Mouse (Mus musculus) left cerebral cortex, adult 18-20 months (tissue): ENCODE measurements around the gene Pknox2. TPM values are rescaled to one million over a fixed set of nuclear protein-coding genes. Genes with fewer than 3 reads are reported as not detected.

ENCODE experiments used
- DNase-seq, 2 experiments: peaks; one replicate each; pipeline ENCODE4 v3.0.0; 2021 to 2022; ENCODE audit warnings: low spot score in 2 of 2, mixed read lengths in 1 of 2
- long read RNA-seq, 2 experiments: library from polyadenylated mRNA; stranded (forward); transcript quantifications; one replicate each; pipeline ENCODE4 v2.0.0; 2021
- total RNA-seq, 2 experiments: library from RNA; stranded (reverse); gene quantifications; 2 replicates each; pipeline ENCODE4 v1.2.3; 2021

The Pknox2 gene
- 10 to 100 TPM; 83.0 to 90.7 TPM for total RNA-seq
- long read RNA-seq, experiment 1, transcript Pknox2-201 (13 exons, 3,632 nt), result major isoform, 7 of 28 reads
- long read RNA-seq, experiment 1, transcript Pknox2-214 (1 exons, 2,832 nt), result minor isoform, 5 of 28 reads
- long read RNA-seq, experiment 1, partial matches to known transcripts, result 6 of 28 reads
- long read RNA-seq, experiment 1, other reads (novel, unspliced or antisense), result 10 of 28 reads
- long read RNA-seq, experiment 2, partial matches to known transcripts, result 4 of 19 reads
- long read RNA-seq, experiment 2, other reads (novel, unspliced or antisense), result 10 of 19 reads

DNA sequence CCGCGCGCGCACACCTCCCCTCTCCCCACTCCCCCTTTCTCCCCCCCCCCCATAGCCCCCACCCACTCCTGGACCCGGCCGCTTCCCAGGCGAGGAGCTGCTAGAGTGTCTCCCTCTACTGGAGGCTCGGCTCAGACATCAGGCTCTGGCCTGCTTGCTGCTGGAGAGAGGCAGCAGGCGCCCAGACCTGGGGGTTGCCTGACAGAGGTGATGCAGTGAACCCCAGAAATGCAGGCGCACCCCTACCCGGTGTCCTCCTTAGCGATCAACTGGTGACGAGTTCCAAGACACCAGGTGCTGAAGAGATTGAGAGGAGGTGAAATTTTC, at the start of gene Pknox2:
TSS of gene Pknox2 (minus strand) at position 49 of the 327 bp plus-strand sequence.
- peak; percentile 83 to 84 for DNase-seq

DNA sequence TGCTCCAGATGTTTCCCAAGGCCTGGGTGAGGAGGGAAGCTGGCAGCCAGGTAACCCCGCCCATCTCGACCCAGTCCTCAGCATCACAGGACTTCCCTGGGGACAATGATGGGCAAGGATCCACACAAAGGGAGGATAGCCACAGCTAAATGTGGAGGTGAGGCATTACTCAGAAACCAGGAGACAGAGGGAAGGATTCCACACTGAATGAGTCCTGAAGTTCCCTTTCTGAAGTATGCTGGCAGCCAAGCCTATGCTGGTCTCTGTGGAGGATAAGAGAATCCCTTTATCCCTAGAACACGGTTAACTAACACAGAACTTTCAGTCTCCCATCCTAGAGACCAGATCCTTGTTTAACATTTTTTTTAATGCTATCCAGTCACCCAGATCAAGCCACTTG, 40.8 kb upstream of the Pknox2 start:
- DNase-seq, result no peak

DNA sequence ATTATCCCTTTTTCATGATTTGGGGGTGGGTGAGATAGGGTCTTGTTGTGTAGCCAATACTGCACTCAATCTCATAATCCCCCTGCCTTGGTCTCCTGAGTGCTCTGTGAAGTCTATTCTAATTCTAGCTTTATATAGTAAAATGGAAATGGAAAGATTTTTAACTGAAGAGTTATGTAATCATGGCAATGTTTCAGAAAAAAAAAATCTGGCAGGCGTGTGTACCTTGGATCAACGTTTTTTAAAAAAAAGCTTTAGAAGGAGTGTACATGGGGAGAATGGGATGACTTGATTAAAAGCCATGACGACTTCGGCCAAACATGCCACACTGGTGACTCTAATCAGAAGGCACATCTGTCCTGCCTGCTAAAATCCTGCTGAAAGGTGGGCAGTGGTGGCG, 40.2 kb upstream of the Pknox2 start:
- no peak for DNase-seq

DNA sequence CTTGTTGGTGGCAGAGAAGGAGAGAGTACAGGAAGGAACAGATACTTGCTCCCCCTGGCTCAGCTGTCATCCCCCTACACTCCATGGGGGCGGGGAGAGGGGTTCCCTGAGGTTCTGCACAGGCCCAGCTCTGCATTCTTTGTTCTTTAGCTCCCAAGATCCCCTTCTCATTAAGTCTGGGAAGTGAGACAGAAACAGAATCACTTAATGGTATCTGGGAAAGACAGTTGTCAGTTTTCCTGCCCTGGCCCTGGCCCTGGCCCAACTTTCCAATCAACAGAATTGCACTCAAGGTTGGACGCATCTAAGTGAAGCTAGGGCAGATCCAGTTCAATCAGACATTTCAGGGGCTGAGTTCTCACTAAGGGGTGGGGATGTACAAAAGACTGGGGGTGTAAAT, 36.0 kb upstream of the Pknox2 start:
- no peak for DNase-seq

DNA sequence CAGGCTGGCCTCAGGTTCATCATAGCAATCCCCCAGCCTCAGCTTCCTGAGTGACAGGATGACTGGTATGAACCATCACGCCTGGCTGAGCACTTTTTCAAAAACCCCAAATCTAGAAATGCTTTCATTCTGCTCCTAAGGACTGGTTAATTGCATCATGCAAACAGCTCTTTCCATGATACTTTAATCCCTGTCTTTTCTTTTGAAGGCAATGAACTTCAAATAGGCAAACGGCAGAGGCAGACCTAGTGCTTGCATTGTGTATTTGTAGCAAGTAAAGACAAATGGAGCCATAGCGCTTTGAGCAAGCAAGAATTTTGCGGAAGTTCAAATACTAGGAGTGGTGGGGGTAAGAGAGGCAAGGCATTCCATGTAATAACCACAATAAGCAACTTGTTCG, 34.4 kb upstream of the Pknox2 start:
- no peak for DNase-seq

DNA sequence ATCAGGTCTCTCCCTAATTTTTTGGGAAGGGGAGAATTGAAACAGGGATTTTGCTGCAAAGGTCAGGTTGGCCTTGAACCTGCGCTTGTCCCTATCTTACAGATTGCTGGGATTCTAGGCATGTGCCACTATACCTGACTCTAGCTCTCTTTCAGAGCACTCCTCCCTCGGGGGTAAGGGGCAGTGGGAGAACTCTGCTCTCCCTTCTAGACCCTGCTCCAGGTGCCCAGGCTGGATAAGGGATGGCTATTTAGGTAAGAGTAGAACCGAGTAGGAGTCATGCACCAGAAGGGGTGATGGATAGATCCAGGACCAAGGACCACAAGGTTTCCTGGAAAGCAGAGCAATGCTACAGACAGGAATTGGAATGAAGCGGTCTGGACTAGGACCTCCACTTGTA, 32.4 kb upstream of the Pknox2 start:
- no peak for DNase-seq

DNA sequence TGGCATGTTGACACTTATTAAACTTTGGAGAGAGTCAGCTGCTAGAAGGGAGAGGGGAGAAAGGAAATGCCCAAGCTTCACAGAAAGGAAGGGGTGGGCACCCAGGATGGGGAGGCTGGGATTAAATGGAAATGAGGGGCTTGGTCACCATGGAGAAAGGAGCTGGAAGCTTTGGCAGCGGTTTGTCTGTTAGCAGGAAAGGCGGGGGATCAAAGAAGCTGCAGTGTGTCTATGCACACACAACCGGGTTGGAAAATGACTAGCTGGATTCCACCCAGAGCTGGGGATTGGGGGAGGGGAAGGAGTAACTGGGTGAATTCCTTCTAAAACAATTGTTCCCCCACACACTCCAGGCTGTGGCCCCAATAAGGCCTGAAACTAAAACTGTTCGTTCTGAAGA, 31.7 kb upstream of the Pknox2 start:
- peak in 1 of 2 experiments; percentile 36 for DNase-seq

DNA sequence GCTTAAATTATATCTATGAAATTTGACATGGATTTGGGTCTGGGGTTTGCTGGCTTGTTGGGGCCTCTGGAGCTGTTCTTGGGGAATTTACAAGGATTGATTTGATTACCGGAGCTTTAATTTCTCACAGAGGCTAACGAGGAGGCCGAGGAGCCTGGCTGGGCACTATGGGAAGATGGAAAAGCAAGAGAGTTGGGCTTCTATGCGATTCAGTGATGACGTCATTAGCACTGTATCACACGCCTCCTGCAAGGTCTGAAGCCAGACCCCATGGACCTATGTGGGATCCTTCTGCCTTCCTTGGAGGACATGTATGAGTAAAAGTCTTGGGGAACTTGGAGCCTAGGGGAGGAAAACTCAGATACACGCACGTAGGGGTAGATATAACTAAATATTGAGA, 30.3 kb upstream of the Pknox2 start:
- peak in 1 of 2 experiments; percentile 5 for DNase-seq

DNA sequence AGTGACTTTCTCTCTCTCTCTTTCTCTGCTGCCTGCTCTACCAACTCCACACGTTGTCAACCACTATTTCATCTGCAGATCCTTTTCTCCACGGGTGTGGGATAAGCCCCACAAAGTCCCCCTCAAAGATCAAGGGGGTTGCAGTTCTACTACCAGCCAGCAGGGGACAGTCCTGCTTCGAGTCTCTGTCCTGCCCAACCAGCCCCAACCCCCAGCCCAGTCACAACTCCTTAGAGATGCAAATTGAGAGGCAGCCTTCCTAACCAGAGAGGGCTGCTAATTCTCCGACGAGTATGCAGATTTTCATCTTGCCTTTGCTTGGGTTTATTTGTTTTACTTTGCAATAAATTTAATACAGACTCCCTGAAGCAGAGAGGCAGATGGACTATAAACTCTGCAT, 29.9 kb upstream of the Pknox2 start:
- peak; percentile 75 to 81 for DNase-seq

DNA sequence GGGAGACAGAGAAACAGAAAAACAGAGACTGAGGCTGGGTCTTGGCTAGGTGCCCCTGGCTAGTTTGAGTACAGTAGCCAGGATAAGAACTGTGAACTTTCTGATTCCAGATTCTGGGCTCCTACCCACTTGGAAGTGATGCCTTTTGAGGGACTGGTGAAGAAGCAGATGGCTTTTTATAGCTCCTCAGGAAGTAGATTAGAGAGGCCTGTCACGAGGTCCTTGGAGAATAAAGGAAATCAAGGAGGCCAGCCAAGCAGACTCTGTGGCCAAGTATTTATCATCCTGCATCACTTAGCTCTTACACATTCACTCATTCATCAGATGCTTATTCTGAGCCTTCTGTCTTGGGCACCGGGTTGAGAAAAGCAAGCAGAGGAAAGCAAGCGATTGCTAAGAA, 28.8 kb upstream of the Pknox2 start:
- DNase-seq, result no peak

DNA sequence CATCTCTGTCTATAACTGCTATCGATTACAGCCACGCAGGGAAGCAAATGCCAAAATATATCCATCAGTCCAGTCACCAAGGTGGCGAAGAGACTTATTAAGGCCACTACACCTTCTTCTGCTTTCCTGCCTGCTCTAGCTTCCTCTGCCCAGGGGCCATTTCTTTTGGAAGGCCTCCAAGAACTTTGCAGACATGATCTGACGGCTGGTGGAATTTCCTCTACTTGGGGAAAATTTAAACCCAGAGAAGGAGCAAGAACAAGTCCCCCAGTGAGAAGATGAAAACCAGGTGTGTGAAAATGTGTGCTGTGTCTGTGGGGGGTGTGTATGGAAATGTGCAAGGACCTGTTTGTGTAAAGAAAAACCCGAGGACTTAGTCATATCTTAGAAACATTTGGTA, 26.2 kb upstream of the Pknox2 start:
- no peak for DNase-seq

DNA sequence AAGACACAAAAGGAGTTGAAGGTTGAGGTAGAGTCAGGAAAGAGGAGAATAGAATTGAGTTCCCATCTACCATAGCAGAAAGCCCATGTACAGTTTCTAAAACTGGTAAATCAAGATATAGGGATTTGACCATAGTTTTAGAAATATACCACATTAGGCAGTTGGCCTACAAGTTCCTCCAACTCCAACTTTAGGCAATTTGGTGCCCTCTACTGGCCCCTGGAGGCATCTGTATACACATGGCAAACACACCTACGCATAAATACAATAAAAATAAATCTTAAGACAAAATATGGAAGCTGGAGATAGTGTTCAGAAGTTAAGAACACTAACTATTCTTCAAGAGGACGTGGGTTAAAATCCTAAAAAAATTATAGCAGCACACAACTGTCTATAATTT, 19.7 kb upstream of the Pknox2 start:
- no peak for DNase-seq

DNA sequence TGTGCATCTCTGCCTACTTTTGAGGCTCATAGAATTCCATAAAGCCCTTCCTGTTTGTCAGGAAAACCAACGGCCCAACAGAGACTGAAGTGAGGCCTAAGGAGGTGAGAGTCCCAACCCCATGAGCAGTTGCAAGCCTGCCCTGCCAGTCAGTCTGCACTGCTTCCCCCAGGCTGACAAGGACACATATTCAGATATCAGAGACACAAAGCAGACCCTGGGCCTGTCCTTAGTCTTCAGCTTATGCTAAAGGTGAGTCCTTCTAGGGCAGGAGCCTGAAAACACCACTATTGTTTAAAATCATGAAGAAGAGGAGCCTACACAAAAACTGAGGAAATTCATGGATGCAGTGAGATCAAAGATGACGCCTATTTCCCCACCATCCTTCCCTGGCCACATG, 13.5 kb upstream of the Pknox2 start:
- DNase-seq, result no peak

DNA sequence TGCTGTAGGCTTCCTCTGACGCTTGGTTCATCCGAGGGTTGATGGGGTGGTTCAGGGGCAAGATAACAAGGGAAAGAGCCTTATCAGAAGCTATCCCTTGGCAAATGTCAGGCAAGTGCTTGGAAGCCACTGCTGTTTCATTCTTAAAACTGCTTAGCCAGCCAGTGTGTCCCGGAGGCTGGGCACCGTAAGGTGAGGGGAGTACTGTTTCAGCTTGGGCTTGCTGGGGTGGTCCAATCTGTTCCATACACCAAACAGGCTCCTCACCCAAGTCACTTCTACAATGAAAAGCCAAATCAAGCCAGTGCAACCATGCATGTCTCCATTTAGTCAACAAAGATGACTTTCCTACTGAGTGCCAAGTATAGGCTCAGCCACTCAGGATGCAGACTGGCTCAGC, 679 bp upstream of the Pknox2 start:
- DNase-seq, result no peak

DNA sequence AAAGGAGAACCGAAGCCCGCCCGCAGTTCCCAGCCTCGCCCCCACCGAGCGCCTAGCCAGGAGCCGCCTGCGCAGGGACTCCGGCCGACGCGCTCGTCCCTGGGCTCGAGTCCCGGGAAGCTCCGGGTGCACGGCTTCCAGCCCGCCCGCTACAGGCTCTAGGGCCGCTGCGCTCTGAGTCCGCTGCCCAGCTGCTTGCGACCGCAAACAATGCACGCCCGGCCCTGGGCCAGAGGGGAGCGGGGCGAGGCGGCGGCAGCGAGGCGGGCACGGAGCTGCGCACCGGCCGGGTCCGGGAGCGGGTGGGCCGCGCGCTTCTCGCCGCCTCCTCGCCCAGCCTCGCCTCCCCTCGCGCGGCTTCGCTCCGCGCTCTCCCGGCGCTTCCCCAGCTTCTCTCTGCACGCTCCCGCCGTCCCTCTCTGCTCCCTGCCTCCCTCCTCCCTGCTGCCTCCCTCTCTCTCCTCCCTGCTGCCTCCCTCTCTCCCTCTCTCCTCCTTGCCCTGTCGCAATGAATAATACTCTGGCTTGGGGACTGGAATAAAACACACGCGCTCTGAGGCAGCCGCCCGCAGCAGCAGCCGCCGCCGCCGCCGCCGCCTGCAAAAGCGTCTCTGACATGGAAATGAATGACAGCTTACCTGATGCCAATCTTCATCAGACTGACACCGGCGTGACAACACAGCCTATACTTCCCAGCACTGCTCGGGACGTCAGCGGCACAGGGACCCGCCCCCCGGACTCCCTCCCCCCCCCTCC, 426 bp downstream of the Pknox2 start:
- DNase-seq, result peak; percentile 75 to 79

DNA sequence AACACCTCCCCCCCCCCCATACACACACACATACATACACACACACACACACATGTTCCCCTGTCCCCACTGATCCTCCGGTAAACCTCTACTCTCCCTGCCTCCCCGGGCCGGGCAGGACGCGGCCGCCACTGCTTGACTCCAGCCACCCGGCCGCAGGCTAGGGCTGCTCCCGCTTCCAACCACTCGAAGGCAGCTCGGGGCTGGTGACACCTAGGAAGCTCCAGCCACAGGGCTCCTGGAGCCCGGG, 929 bp downstream of the Pknox2 start:
- DNase-seq, result no peak

DNA sequence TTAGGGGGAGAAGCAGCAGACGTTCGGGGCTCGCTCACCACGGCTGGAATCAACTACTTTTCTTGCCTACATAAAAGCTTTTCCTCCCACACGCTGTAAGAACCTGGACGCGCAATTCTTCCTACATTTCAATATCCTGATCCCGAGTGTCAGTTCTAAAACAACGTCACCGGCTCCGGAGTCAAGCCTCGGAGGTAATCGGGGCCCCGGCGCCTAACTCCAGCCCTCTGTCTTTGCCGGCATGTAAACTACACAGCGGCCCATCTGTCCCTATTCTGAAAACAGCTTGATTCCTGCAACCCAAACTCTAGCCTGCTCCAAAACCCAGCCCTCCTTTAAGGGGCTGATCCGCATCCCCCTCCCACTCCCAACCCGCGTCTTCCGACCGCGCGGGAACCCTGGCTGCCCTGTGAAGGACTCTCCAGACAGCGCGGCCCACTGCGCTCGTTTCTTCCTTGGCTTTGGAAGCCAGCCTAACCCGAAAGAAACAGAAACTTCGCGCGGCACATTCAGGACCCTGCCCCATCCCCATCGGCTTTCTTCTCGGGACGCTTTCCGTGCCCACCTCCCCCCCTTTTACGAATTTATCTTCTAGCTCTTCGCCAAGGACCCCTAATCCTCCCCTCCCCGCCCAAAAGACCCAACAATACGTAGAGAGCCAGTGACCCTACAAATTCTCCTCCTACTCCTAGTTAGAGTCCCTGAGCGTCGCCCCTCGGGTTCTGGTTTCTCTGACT, 1.4 kb downstream of the Pknox2 start:
- peak in 1 of 2 experiments; percentile 51 for DNase-seq

DNA sequence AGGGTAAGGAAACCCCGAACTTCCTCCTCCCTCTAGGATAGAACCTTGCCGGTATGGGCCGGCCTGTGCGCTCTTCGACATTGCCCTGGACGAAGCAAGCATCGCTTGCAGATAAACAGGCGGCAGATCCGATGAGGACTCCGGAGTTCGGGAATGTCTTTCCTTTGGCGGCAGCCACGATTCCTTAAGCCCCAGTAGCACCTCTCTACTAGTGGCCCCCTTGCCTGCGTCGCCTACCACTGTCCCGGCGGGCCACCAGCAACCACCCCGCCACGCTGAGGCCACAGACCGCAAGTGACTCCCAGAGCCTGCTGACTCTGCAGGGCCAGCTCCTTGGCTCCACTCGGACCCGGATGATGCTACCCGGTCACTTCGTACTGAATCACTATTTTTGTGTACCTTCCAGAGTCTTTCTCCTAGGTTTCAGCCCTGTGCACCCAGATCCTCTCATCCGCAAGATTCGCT, 2.0 kb downstream of the Pknox2 start:
- no peak for DNase-seq

DNA sequence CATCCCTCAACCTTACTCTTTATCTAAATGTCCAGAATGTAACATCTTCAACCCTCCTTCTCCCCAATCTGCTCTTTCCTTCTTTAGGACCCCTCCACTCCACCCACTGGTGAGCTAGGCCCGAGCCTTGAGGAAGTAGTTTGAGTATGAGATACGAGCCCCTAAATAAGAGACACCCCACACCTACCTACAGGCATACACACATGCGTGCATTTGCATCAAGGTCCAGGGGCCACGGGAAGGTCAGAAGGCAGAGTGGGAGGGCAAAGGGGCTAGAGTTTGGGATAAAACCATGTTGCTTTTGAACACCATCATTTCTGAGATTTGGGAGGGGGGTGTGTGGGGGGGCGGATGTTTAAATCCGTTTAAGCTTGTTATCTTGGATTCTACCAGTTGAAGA, 2.5 kb downstream of the Pknox2 start:
- no peak for DNase-seq

DNA sequence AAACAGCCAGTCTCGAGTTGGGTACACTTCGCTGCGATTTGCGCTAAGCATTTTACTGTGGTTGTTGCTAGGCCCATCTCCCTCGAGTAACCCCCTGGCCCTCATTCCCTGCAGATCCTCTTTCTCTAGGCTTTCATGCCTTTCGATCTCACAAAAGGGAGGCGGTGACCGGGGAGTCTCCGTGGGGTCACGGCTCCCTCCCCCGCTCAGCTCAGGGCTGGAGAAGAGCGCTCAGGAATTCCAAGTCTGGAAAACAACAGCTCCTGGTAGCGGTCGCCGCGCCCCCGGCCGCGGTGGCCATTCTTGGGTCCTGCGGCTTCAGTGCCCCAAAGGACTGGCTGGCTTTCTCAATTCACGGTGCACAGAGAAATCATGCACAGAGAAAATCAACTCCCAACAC, 3.0 kb downstream of the Pknox2 start:
- no peak for DNase-seq

DNA sequence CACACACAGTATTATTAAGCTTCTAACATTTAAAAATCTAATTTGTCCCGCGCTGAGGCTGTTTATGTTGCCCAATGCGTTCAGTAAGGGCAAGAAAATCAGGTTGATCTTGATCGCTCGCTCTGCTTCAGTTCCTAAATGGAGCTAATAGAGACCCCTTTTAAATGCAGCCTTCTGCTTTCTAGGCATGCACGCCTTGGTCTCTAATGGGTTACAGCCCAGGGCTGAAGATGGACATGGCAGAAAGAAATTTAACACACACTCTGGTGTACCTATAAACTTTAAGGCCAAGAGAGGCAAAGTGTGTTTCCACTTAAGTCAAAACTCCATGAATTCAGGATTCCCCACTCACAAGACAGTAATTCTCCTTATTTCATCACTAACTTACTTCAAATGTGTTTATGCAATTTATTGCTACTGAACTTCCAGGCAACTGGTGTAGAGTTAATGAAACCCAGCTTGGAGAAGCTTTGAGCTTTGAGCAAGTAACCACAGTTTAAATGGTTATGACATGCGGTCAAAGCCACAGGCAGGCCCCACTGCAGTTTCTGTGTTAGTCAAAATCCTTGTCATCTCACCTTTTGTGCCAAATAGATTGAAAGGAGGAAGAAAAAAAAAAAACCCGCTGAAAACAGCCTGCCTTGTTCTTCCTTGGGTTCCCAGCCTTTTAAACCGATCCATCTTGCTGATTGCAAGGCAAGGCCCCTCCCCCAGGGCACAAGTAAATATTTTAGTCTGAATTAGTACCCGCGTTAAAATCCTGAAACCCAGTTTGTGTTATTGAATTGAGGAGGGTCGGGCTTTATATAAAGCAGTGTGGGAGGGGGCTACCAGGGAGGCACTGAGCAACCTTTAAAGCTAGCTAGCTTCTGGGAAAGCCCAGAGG, 3.9 kb downstream of the Pknox2 start:
- no peak for DNase-seq

DNA sequence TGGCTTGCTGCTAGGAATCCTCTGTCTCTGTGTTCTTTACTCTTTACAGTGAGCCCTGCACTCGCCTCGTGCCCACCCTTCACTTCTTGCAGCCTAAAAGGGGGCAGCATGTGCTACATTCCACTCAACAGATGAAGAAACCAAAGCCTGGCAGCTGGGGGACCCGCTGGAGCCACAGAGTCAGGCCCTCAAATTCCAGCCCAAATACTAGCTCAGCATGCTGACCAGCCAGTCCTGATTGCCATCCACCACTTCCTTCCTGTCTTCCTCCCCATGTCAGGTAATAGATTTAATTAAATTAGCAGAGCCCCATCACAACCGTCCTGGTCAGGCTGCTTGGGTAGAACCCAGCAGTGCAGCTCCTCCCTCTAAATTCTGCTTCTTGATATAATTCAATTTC, 5.1 kb downstream of the Pknox2 start:
- no peak for DNase-seq
